Comparison of ENCODE assay signal across 31 mouse cellular contexts in the genomic region with DNA sequence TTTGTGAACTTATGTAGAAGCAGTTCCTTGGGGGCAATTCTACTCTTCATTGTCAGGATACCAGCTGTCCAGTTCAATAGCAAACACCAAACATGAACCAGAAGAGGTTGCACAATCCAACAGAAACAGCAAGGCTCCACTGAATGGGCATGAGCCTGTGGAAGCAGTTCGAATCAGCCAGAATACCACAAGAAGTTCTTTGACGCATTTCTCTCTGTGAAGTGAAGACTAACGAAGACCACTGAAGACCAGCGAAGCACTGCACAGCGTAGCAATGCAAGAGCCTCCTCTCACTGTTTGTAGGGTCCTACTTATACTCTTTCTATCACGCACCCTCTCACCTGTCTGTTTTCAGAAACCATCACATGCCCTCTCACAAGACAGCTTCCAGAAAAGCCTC.
"Had no signal": no experiment of that assay in that cellular context is flagged by ENCODE, and none has a peak within 500 bp of the region (broad histone marks: within the 10 kb centered on the region; RNA-seq: fewer than 3 reads in every experiment).

No protein-coding gene starts in this region.

- ATAC-seq: liver, embryonic 12.5 days; liver, postnatal 0 days; lung, postnatal 0 days; midbrain, embryonic 13.5 days; midbrain, embryonic 15.5 days had no signal

- H3K9ac ChIP-seq: limb, embryonic 12.5 days; limb, embryonic 13.5 days; limb, embryonic 15.5 days; liver, embryonic 12.5 days; liver, embryonic 13.5 days; liver, embryonic 14.5 days; liver, embryonic 15.5 days; liver, postnatal 0 days; lung, embryonic 14.5 days; lung, embryonic 15.5 days; midbrain, embryonic 12.5 days; midbrain, embryonic 13.5 days; midbrain, embryonic 15.5 days; neural tube, embryonic 12.5 days had no signal

- H3K36me3 ChIP-seq: limb, embryonic 10.5 days; limb, embryonic 12.5 days; limb, embryonic 13.5 days; limb, embryonic 15.5 days; liver, embryonic 12.5 days; liver, embryonic 13.5 days; liver, embryonic 15.5 days; lung, embryonic 15.5 days; midbrain, embryonic 10.5 days; midbrain, embryonic 12.5 days; midbrain, embryonic 13.5 days; midbrain, embryonic 15.5 days; neural tube, embryonic 12.5 days had no signal

- H3K4me1 ChIP-seq: neural tube, embryonic 12.5 days had no signal

- H3K9me3 ChIP-seq: limb, embryonic 10.5 days; limb, embryonic 12.5 days; limb, embryonic 13.5 days; limb, embryonic 15.5 days; liver, embryonic 12.5 days; liver, embryonic 13.5 days; liver, embryonic 15.5 days; lung, embryonic 15.5 days; megakaryocyte, embryonic 14.5 days; midbrain, embryonic 10.5 days; midbrain, embryonic 12.5 days; midbrain, embryonic 13.5 days; midbrain, embryonic 15.5 days; neural tube, embryonic 12.5 days had no signal

- H3K27ac ChIP-seq: left cerebral cortex, adult 2 months; limb, embryonic 10.5 days; limb, embryonic 12.5 days; limb, embryonic 13.5 days; limb, embryonic 15.5 days; liver, embryonic 12.5 days; liver, embryonic 13.5 days; liver, embryonic 14.5 days; liver, embryonic 15.5 days; lung, embryonic 15.5 days; macrophage; midbrain, embryonic 10.5 days; midbrain, embryonic 12.5 days; midbrain, embryonic 13.5 days; midbrain, embryonic 15.5 days; neural tube, embryonic 12.5 days had no signal

- H3K4me2 ChIP-seq: limb, embryonic 12.5 days; limb, embryonic 13.5 days; limb, embryonic 15.5 days; liver, embryonic 11.5 days; liver, embryonic 12.5 days; liver, embryonic 13.5 days; liver, embryonic 15.5 days; lung, embryonic 14.5 days; lung, embryonic 15.5 days; midbrain, embryonic 12.5 days; midbrain, embryonic 13.5 days; midbrain, embryonic 15.5 days; neural tube, embryonic 12.5 days had no signal

- DNase-seq: left cerebral cortex, postnatal 4 days; liver; liver, embryonic 13.5 days; liver, postnatal 0 days; lung, adult 18-20 months; lung, adult 2 months; lung, embryonic 14.5 days; lung, postnatal 10 days; lung, postnatal 14 days; lung, postnatal 36 days; lung, postnatal 4 days; midbrain, embryonic 14.5 days had no signal

- H3K4me3 ChIP-seq: left cerebral cortex, adult 2 months; limb, embryonic 10.5 days; limb, embryonic 12.5 days; limb, embryonic 13.5 days; limb, embryonic 15.5 days; liver, embryonic 12.5 days; liver, embryonic 13.5 days; liver, embryonic 15.5 days; lung, embryonic 15.5 days; megakaryocyte, embryonic 14.5 days; midbrain, embryonic 10.5 days; midbrain, embryonic 12.5 days; midbrain, embryonic 13.5 days; midbrain, embryonic 15.5 days; myocyte; neural tube, embryonic 12.5 days had no signal

- H3K27me3 ChIP-seq: limb, embryonic 15.5 days; lung, embryonic 15.5 days; midbrain, embryonic 13.5 days; midbrain, embryonic 15.5 days; neural tube, embryonic 12.5 days had no signal
